Mouse (Mus musculus) G1E (cell line): Measurements from ENCODE around the gene Slc25a14.

ENCODE experiments used
- CTCF ChIP-seq: IDR thresholded peaks from 2 replicates; pipeline ENCODE4 v1.5.1; 2012; ENCODE audit warnings: low read depth, low read length, inconsistent platforms, mixed read lengths
- GATA1 ChIP-seq: IDR thresholded peaks from 2 replicates; pipeline ENCODE4 v1.6.1; 2012; ENCODE audit warnings: borderline replicate concordance, low read length, inconsistent platforms, mixed read lengths

GRCm38 (mm10) chrX:48671714-48672113 is 48.5 kb downstream of the Slc25a14 start:
- no peak for TF ChIP-seq CTCF
- TF ChIP-seq GATA1 = no peak
